17 mouse cellular contexts compared by ENCODE assay signal in the genomic region with DNA sequence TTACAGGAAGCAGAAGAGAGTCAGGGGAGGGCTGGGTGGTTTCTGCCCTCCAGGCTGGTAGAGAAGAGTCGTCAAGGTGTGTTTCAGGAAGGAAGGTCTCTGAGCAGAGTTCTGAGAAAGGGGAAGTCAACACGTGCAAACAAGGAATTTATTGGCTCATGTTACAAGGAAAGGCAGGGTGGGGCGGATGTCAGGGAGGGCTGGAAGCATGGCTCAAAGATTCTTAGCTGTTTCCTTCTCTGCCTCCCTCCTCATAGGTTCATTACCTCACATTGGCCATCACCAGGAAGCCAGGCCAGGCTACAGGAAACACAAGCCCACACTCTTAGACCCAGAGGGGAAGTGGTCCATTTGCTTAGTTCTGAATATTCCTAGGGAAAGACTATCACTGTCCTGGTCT. TPM values are rescaled to one million over a fixed set of nuclear protein-coding genes. Genes with fewer than 3 reads are reported as not detected.
"Had no signal": no experiment of that assay in that cellular context is flagged by ENCODE, and none has a peak within 500 bp of the region (broad histone marks: within the 10 kb centered on the region; RNA-seq: fewer than 3 reads in every experiment).

No protein-coding gene starts in this region.

- H3K4me2 ChIP-seq: limb, embryonic 15.5 days; liver, embryonic 12.5 days; lung, embryonic 15.5 days; midbrain, embryonic 13.5 days; neural tube, embryonic 13.5 days had no signal

- H3K4me1 ChIP-seq: limb, embryonic 15.5 days; liver, embryonic 12.5 days; lung, embryonic 15.5 days; midbrain, embryonic 13.5 days; neural tube, embryonic 13.5 days had no signal

- DNase-seq: kidney, adult 8-10 months; kidney, postnatal 36 days; layer of hippocampus, postnatal 36 days; lung, postnatal 14 days; right cerebral cortex, postnatal 14 days; thymus, adult 18-20 months; thymus, postnatal 14 days had no signal

- H3K27ac ChIP-seq: limb, embryonic 15.5 days; liver, embryonic 12.5 days; lung, embryonic 15.5 days; macrophage; midbrain, embryonic 13.5 days; neural tube, embryonic 13.5 days had no signal

- ATAC-seq: liver, embryonic 12.5 days; midbrain, embryonic 13.5 days had no signal

- H3K4me3 ChIP-seq: limb, embryonic 15.5 days; liver, embryonic 12.5 days; lung, embryonic 15.5 days; midbrain, embryonic 13.5 days; neural tube, embryonic 13.5 days had no signal

- H3K36me3 ChIP-seq: limb, embryonic 15.5 days; liver, embryonic 12.5 days; lung, embryonic 15.5 days; midbrain, embryonic 13.5 days; neural tube, embryonic 13.5 days had no signal

- H3K9ac ChIP-seq: limb, embryonic 15.5 days; liver, embryonic 12.5 days; lung, embryonic 15.5 days; midbrain, embryonic 13.5 days; neural tube, embryonic 13.5 days had no signal

- H3K9me3 ChIP-seq: limb, embryonic 15.5 days; liver, embryonic 12.5 days; lung, embryonic 15.5 days; midbrain, embryonic 13.5 days; neural tube, embryonic 13.5 days had no signal

- H3K27me3 ChIP-seq: limb, embryonic 15.5 days; lung, embryonic 15.5 days; midbrain, embryonic 13.5 days; neural tube, embryonic 13.5 days had no signal

RNA-seq across cellular contexts. Expression of gene Slc51b, which starts 1.6 kb away (rescaled TPM):
- total RNA-seq: layer of hippocampus, adult 8-10 months; layer of hippocampus, postnatal 36 days; left cerebral cortex, adult 8-10 months; left cerebral cortex, postnatal 25 days had no signal
- polyA plus RNA-seq: limb, embryonic 11.5 days; limb, embryonic 15.5 days; liver, embryonic 12.5 days; lung, embryonic 15.5 days; macrophage; midbrain, embryonic 13.5 days; neural tube, embryonic 13.5 days had no signal

RNA-seq across cellular contexts. Expression of gene Rasl12, which starts 26.1 kb away (rescaled TPM):
- polyA plus RNA-seq: macrophage had no signal

RNA-seq across cellular contexts. Expression of gene Kbtbd13, which starts 32.9 kb away (rescaled TPM):
- polyA plus RNA-seq: macrophage had no signal
